Mouse (Mus musculus) lung, adult 2 months (tissue): ENCODE measurements around the gene Myof.

Source experiments
- CTCF ChIP-seq: fragments of 200-500 bp; IDR thresholded peaks from 2 replicates; pipeline ENCODE4 v1.5.1; 2011; ENCODE audit warnings: mild to moderate bottlenecking, low read length, control low read depth; ENCODE audit not compliant: insufficient read depth
- POLR2A ChIP-seq: fragments of 200-500 bp; IDR thresholded peaks from 2 replicates; pipeline ENCODE4 v1.6.1; 2011; ENCODE audit warnings: low read depth, mild to moderate bottlenecking, control low read depth, low read length, borderline replicate concordance; ENCODE audit errors: extremely low read depth

DNA sequence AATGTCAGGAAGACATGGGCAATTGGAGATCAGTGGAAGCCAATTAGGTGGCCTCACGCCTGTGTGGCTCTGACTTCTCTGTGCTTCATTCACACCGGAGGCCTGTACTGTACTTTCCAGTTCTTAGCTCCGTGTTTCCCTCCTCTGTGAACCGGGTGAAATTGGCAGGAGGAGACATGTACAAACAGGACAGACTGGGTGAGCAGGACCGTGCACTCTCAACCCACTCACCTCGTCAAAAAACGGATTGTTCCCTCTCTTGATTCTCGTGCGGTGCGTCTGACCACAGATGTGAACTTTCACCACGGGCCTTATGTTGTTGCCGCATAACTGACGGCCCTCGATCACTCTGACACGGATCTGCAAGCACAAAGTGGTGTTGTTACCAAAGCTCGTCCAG, 57.6 kb downstream of the Myof start:
- no peak for TF ChIP-seq CTCF
- no peak for TF ChIP-seq POLR2A
